Mouse (Mus musculus) spleen, adult 18-20 months (tissue): ENCODE measurements around the gene Lhb.

ENCODE experiments used
- DNase-seq, 2 experiments: peaks; one replicate each; pipeline ENCODE4 v3.0.0; 2022; ENCODE audit warnings: mixed read lengths in 2 of 2

The Lhb gene

GRCm38 (mm10) chr7:45413864-45414739 is 6.5 kb upstream of the Lhb start:
- no peak for DNase-seq

- no peak for DNase-seq
These were observed 5.8 kb upstream of the Lhb start for GRCm38 (mm10) chr7:45414740-45415224.

- no peak for DNase-seq
These were observed 5.0 kb upstream of the Lhb start for GRCm38 (mm10) chr7:45415636-45416035.

GRCm38 (mm10) chr7:45417962-45418492 is 2.6 kb upstream of the Lhb start:
- no peak for DNase-seq

GRCm38 (mm10) chr7:45419859-45420614 is 583 bp upstream of the Lhb start:
- DNase-seq: no peak

GRCm38 (mm10) chr7:45421194-45421593 is 574 bp downstream of the Lhb start:
- DNase-seq: no peak

- no peak for DNase-seq
These were observed 5.9 kb downstream of the Lhb start for GRCm38 (mm10) chr7:45426556-45426955.

GRCm38 (mm10) chr7:45433835-45434202 is 13.2 kb downstream of the Lhb start:
- no peak for DNase-seq

GRCm38 (mm10) chr7:45434203-45435015 is 13.8 kb downstream of the Lhb start, which contains the start of gene Gys1:
TSS of gene Gys1 (plus strand) at chr7:45434844.
- DNase-seq: peak; percentile 100

GRCm38 (mm10) chr7:45435038-45435437 is 14.4 kb downstream of the Lhb start:
- no peak for DNase-seq

GRCm38 (mm10) chr7:45436444-45436843 is 15.8 kb downstream of the Lhb start:
- DNase-seq: no peak

GRCm38 (mm10) chr7:45437046-45437445 is 16.4 kb downstream of the Lhb start:
- DNase-seq: no peak

- no peak for DNase-seq
These were observed 17.1 kb downstream of the Lhb start, which contains the start of gene Ruvbl2 for GRCm38 (mm10) chr7:45437521-45438276. TSS of gene Ruvbl2 (minus strand) at chr7:45438096.

- DNase-seq: no peak
These were observed 23.2 kb downstream of the Lhb start for GRCm38 (mm10) chr7:45443526-45444420.

- DNase-seq: no peak
These were observed 26.0 kb downstream of the Lhb start for GRCm38 (mm10) chr7:45446589-45446988.

GRCm38 (mm10) chr7:45447325-45447990 is 26.8 kb downstream of the Lhb start:
- DNase-seq: no peak

GRCm38 (mm10) chr7:45449974-45450373 is 29.4 kb downstream of the Lhb start:
- DNase-seq: no peak

GRCm38 (mm10) chr7:45451344-45451982 is 30.8 kb downstream of the Lhb start:
- peak; percentile 66 to 84 for DNase-seq

GRCm38 (mm10) chr7:45454971-45455370 is 34.4 kb downstream of the Lhb start:
- DNase-seq: no peak
